Mouse (Mus musculus) embryo, embryonic 11.5 days (tissue): ENCODE measurements around the gene Shisa4.

Experiments used
- DNase-seq: peaks from one replicate; pipeline ENCODE4 v3.0.0-alpha.2; 2012; ENCODE audit warnings: low read depth, low spot score

Gene Shisa4

GRCm38 (mm10) chr1:135366380-135366779 is 8.7 kb downstream of the Shisa4 start:
- no peak for DNase-seq

- no peak for DNase-seq
Measured at GRCm38 (mm10) chr1:135363446-135363845, 11.6 kb downstream of the Shisa4 start.

DNA sequence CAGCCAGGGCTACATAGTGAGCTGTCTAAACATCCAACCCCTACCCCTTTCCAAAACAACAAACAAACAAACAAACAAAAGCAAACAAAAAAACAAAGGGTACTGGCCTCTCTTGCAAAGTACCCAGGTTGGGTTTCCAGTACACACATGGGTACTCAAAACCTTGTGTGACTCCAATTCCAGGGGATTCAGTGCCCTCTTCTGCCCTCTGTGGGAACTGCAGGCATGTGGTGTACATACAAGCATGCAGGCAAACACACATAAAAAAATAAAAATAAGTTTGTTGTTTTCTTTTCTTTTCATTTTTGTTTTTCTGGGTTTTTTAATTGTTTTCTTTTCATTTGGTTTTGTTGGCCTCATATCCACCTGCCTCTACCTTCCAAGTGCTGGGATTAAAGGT is 12.9 kb downstream of the Shisa4 start:
- DNase-seq, result no peak

DNA sequence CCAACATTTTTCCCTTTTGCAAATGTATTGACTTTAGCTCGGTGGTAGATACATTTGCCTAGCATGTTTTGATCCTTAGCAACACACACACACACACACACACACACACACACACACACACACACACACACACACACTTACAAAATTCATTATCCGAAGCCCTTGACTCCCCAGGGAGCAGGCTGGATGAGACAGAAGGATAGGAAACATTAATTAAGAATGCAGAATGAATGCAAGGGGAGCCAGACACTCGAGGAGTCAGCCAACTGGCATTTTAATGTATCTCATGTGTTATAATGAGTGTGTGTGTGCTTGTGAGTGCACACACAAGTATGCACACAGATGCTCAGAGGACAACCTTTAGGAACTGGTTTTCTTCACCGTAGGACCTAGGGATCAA is 13.5 kb downstream of the Shisa4 start:
- no peak for DNase-seq

DNA sequence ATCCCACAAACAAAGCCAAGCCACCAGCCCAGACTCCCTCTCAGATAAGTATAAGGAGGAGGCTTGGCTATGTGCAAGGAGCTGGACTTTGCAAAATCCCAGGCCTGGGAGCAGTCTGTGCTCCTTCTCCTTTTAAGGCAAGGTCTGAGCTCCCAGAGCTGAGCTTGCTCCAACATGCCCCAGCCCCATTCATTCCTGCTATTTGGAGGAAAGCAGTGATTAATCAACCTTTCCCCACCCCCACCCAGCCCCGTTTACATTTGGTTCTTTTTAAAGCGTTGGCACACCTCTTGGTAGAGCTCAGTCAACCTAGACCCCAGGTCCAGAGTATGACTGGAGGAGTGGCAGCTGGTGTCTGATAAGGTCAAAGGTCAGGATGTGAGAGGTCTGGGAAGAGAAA is 16.0 kb downstream of the Shisa4 start:
- DNase-seq, result no peak

- DNase-seq, result no peak
Measured at GRCm38 (mm10) chr1:135351953-135352352, 23.1 kb downstream of the Shisa4 start.

DNA sequence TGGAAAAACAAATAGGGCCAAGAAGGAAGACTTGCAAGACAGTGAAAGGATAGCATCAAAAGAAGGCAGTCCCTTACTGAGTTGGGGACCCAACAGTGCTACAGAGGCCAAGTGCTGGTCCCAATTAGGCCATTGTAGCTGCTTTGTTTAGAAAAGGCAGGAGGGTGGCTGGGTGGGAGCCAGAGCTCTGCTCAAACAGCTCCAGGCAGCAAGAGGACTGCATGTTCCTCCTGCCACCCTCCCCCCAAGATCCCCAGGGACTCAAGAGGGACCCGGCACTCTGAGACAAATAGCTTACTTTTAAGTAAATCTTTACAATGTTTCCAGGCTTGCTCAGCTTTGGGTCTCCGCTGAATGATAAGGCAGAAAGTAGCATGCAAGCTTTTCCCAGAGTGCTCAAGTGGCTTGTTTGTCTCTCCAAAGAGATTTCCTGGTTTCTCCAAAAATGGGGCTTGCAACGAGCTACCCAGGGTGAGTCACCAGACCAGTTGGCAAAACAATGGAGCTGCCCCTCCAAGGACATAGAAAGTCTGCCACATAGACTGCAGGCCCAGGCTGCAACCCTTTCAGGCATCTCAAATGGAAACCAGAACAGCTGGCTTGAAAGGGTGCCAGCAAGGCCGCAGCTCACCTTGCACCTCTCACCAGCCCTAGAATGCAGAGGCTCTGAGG is 27.4 kb downstream of the Shisa4 start:
- no peak for DNase-seq

DNA sequence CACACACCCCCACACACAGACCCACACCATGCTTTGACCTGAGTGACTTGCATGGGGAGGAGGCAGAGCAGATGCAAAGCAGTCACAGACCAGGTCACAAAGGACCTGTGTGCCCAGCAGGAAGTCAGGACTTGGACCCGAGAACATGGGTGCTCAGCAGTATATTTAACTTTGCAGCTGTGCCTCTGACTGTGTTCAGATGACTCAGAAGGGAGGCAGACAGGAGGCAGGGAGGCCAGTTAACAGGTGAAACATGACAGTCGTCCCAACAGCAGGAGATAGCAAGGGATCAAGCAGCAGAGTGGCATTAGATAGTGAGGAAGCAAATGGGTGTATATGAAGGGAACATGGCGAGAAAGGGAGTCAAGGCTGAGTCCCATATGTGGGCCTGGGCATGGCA is 28.1 kb downstream of the Shisa4 start:
- DNase-seq, result no peak

GRCm38 (mm10) chr1:135344026-135344425 is 31.0 kb downstream of the Shisa4 start:
- no peak for DNase-seq

DNA sequence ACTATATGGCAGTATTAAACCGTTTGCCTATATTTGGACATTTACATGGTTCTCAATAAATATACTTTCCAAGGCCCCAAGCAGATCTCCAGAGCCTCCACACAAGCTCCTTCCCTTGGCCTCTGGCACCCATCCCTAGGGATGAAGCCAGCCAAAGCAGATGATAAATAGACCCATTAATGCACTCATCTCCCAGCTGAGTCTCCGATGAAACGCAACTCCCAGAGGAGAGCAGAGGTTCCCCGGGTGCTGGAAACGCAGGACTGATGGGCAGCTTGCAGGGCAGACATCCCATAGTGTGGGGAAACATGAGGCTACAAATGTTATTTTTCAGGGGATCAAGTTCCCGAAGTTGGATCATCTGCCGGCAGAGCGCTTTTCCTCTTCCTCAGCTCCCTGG is 33.1 kb downstream of the Shisa4 start:
- no peak for DNase-seq

GRCm38 (mm10) chr1:135330578-135330977 is 44.5 kb downstream of the Shisa4 start:
- no peak for DNase-seq

- no peak for DNase-seq
Measured at GRCm38 (mm10) chr1:135328368-135328767, 46.7 kb downstream of the Shisa4 start.

DNA sequence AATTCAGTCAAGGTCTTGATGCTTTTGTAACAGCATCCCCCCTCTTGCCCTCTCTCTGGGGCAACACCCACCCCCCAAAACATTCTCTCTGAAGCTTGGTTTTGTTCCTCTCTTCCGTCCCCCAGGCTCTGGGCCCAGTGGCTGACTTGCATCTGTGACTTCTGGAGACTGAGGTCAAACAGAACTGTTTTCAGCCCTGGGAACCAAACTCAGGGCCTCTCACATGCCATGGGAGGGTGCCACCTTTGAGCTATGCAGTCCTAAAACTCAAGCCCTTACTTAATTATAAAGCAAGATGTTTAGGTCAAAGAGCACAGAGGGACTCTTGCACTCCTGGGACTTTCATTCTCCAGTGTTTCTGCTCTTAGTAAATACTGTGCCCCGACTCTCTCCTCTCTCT is 49.1 kb downstream of the Shisa4 start:
- no peak for DNase-seq

- DNase-seq, result peak; percentile 57
Measured at GRCm38 (mm10) chr1:135324571-135324970, 50.5 kb downstream of the Shisa4 start, which contains the start of gene Lmod1. Gene Lmod1 (plus strand): TSS chr1:135324807.

DNA sequence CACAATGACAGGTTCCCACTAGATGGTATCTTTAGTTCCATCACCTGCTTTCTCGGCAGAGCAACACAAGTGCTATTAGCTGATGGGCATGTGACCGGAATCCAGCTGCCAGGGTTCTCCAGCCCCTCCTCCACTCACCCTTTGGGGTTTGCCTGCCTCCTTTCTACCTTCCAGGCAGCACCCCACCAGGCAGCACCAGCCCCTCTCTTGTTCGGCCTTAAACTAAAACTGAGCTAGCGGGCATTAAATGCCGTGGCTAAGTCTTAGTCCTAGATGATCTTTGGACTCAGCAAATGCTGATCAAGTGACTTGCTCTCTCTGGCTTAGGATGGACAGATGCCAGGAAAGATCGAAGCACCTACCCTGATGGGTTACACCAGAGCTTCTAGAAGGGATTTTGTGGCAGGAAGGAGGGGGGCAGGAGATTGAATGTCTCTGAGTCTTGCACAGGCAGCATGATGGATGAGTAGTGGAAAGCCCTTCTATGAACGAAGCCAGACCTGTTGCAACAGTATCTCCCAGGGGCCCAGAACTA is 51.6 kb downstream of the Shisa4 start:
- no peak for DNase-seq
